Mouse (Mus musculus) liver (tissue): ENCODE measurements around the gene Skint2.

Experiments
- DNase-seq: peaks from one replicate; pipeline ENCODE4 v3.0.0-alpha.2; 2020; ENCODE audit warnings: mixed read lengths

The Skint2 gene

DNA sequence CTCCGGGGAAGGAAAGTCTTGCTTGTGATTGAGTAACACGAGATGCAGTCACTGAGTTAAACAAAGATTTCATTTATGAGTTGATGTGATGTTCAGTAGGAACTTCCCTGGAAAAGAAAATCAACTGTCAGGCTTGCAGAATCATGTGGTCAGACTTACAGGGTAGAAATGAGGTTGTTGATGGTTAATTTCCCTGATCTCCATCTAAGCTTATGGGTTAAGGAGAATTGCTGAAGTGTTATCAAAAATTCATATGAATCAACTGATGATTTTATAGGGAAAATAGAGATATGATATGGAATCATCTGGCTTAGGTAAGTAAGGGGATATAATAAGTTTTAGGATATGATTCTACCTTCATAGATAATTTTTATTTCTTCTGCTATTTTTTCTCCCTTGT, at the start of gene Skint2:
TSS of gene Skint2 (plus strand) at position 301 of the 400 bp plus-strand sequence.
- DNase-seq: no peak
